Mouse (Mus musculus): ENCODE results near the gene Zbtb22. TPM values are rescaled to one million over a fixed set of nuclear protein-coding genes. Genes with fewer than 3 reads are reported as not detected.

Gene Zbtb22
- polyA plus RNA-seq, 1 experiment from 2014 or later: 11.4 TPM

- peak within 1 kb of the TSS; percentile 90 for H3K9ac ChIP-seq
- H3K4me2 ChIP-seq (replicated peaks): peak within 1 kb of the TSS; percentile 75
- peak; percentile 99 for DNase-seq (ENCODE audit: low spot score)
- ATAC-seq (ENCODE audit: low FRiP score): peak; percentile 89
- no peaks in the 10 kb centered on the region for H3K27me3 ChIP-seq (ENCODE audit: control insufficient read depth, insufficient read depth, low read length)
- H3K36me3 ChIP-seq (replicated peaks; ENCODE audit: control insufficient read depth, insufficient read depth): peaks cover 52% of the 10 kb centered on the region
- H3K4me1 ChIP-seq (replicated peaks; ENCODE audit: control insufficient read depth, insufficient read depth, low read length): peaks cover 26% of the 10 kb centered on the region
- no peaks in the 10 kb centered on the region for H3K9me3 ChIP-seq (ENCODE audit: control insufficient read depth, low read length)
- H3K27ac ChIP-seq: peak within 1 kb of the TSS; percentile 90
- WGBS: under 1% methylated on average over 50 of the region's 50 CpGs
- peak within 1 kb of the TSS; percentile 83 for H3K4me3 ChIP-seq (replicated peaks; ENCODE audit: low read length)
Measured at GRCm38 (mm10) chr17:33955555-33956214, 40.0 kb downstream of the Zbtb22 start, which contains the start of the genes Vps52 and Rps18. Gene Vps52 (plus strand): TSS chr17:33955812. Gene Rps18 (minus strand): TSS chr17:33956001.

GRCm38 (mm10) chr17:33956336-33956735 lies 40.6 kb downstream of the Zbtb22 start:
- peaks cover 59% of the 10 kb centered on the region for H3K36me3 ChIP-seq (replicated peaks; ENCODE audit: control insufficient read depth, insufficient read depth)
- DNase-seq (ENCODE audit: low spot score) (no peak), ATAC-seq (ENCODE audit: low FRiP score) (no peak)
- H3K27ac ChIP-seq: peak overlapping the region; percentile 90
- peaks cover 25% of the 10 kb centered on the region for H3K4me1 ChIP-seq (replicated peaks; ENCODE audit: control insufficient read depth, insufficient read depth, low read length)
- peak overlapping the region; percentile 86 for H3K9ac ChIP-seq
- WGBS: 9% methylated on average over 10 of the region's 10 CpGs
- peak overlapping the region; percentile 83 for H3K4me3 ChIP-seq (replicated peaks; ENCODE audit: low read length)
- no peaks in the 10 kb centered on the region for H3K27me3 ChIP-seq (ENCODE audit: control insufficient read depth, insufficient read depth, low read length)
- H3K4me2 ChIP-seq (replicated peaks): peak overlapping the region; percentile 75
- H3K9me3 ChIP-seq (ENCODE audit: control insufficient read depth, low read length): no peaks in the 10 kb centered on the region

- no peak for ATAC-seq (ENCODE audit: low FRiP score)
- DNase-seq (ENCODE audit: low spot score): no peak
- H3K27me3 ChIP-seq (ENCODE audit: control insufficient read depth, insufficient read depth, low read length): no peaks in the 10 kb centered on the region
- H3K4me1 ChIP-seq (replicated peaks; ENCODE audit: control insufficient read depth, insufficient read depth, low read length): peaks cover 17% of the 10 kb centered on the region
- no peaks in the 10 kb centered on the region for H3K9me3 ChIP-seq (ENCODE audit: control insufficient read depth, low read length)
- no peak overlapping the region for H3K9ac ChIP-seq
- H3K27ac ChIP-seq: no peak overlapping the region
- no peak overlapping the region for H3K4me2 ChIP-seq (replicated peaks)
- H3K4me3 ChIP-seq (replicated peaks; ENCODE audit: low read length): no peak overlapping the region
- WGBS: 88% methylated on average over 6 of the region's 6 CpGs
- H3K36me3 ChIP-seq (replicated peaks; ENCODE audit: control insufficient read depth, insufficient read depth): peaks cover 60% of the 10 kb centered on the region
Measured at GRCm38 (mm10) chr17:33957493-33957892, 41.8 kb downstream of the Zbtb22 start.

- H3K4me2 ChIP-seq (replicated peaks): no peak overlapping the region
- H3K9ac ChIP-seq: no peak overlapping the region
- WGBS: 95% methylated on average over 11 of the region's 11 CpGs
- peaks cover 17% of the 10 kb centered on the region for H3K4me1 ChIP-seq (replicated peaks; ENCODE audit: control insufficient read depth, insufficient read depth, low read length)
- H3K27ac ChIP-seq: no peak overlapping the region
- no peak for ATAC-seq (ENCODE audit: low FRiP score)
- no peak for DNase-seq (ENCODE audit: low spot score)
- no peaks in the 10 kb centered on the region for H3K27me3 ChIP-seq (ENCODE audit: control insufficient read depth, insufficient read depth, low read length)
- no peaks in the 10 kb centered on the region for H3K9me3 ChIP-seq (ENCODE audit: control insufficient read depth, low read length)
- H3K36me3 ChIP-seq (replicated peaks; ENCODE audit: control insufficient read depth, insufficient read depth): peaks cover 60% of the 10 kb centered on the region
- no peak overlapping the region for H3K4me3 ChIP-seq (replicated peaks; ENCODE audit: low read length)
Measured at GRCm38 (mm10) chr17:33958451-33958850, 42.7 kb downstream of the Zbtb22 start.

- no peak for ATAC-seq (ENCODE audit: low FRiP score)
- DNase-seq (ENCODE audit: low spot score): no peak
- no peak overlapping the region for H3K4me3 ChIP-seq (replicated peaks; ENCODE audit: low read length)
- peaks cover 60% of the 10 kb centered on the region for H3K36me3 ChIP-seq (replicated peaks; ENCODE audit: control insufficient read depth, insufficient read depth)
- H3K27ac ChIP-seq: no peak overlapping the region
- 98% methylated on average over 13 of the region's 13 CpGs for WGBS
- H3K9ac ChIP-seq: no peak overlapping the region
- H3K4me1 ChIP-seq (replicated peaks; ENCODE audit: control insufficient read depth, insufficient read depth, low read length): peaks cover 14% of the 10 kb centered on the region
- H3K4me2 ChIP-seq (replicated peaks): no peak overlapping the region
- H3K9me3 ChIP-seq (ENCODE audit: control insufficient read depth, low read length): no peaks in the 10 kb centered on the region
- no peaks in the 10 kb centered on the region for H3K27me3 ChIP-seq (ENCODE audit: control insufficient read depth, insufficient read depth, low read length)
Measured at GRCm38 (mm10) chr17:33959135-33959534, 43.4 kb downstream of the Zbtb22 start.

GRCm38 (mm10) chr17:33959948-33960347 lies 44.2 kb downstream of the Zbtb22 start:
- H3K9me3 ChIP-seq (ENCODE audit: control insufficient read depth, low read length): no peaks in the 10 kb centered on the region

GRCm38 (mm10) chr17:33962876-33963275 lies 47.2 kb downstream of the Zbtb22 start:
- DNase-seq (ENCODE audit: low spot score): no peak
- Histone ChIP-seq H3K4me2 (replicated peaks) (no peak overlapping the region), H3K9me3 (ENCODE audit: control insufficient read depth, low read length) (no peaks in the 10 kb centered on the region), H3K27ac (no peak overlapping the region), H3K4me3 (replicated peaks; ENCODE audit: low read length) (no peak overlapping the region), H3K9ac (no peak overlapping the region), H3K36me3 (replicated peaks; ENCODE audit: control insufficient read depth, insufficient read depth) (peaks cover 79% of the 10 kb centered on the region), H3K27me3 (ENCODE audit: control insufficient read depth, insufficient read depth, low read length) (no peaks in the 10 kb centered on the region), H3K4me1 (replicated peaks; ENCODE audit: control insufficient read depth, insufficient read depth, low read length) (no peaks in the 10 kb centered on the region)
- ATAC-seq (ENCODE audit: low FRiP score): no peak
- WGBS: 96% methylated on average over 7 of the region's 7 CpGs

More at GRCm38 (mm10) chr17:33959948-33960347, 44.2 kb downstream of the Zbtb22 start:
- H3K9ac ChIP-seq: no peak overlapping the region
- no peaks in the 10 kb centered on the region for H3K27me3 ChIP-seq (ENCODE audit: control insufficient read depth, insufficient read depth, low read length)
- WGBS: 95% methylated on average over 15 of the region's 15 CpGs
- no peak overlapping the region for H3K4me2 ChIP-seq (replicated peaks)
- ATAC-seq (ENCODE audit: low FRiP score) (no peak), DNase-seq (ENCODE audit: low spot score) (no peak)
- H3K4me3 ChIP-seq (replicated peaks; ENCODE audit: low read length): no peak overlapping the region
- no peak overlapping the region for H3K27ac ChIP-seq
- H3K36me3 ChIP-seq (replicated peaks; ENCODE audit: control insufficient read depth, insufficient read depth): peaks cover 59% of the 10 kb centered on the region
- H3K4me1 ChIP-seq (replicated peaks; ENCODE audit: control insufficient read depth, insufficient read depth, low read length): peaks cover 6% of the 10 kb centered on the region

GRCm38 (mm10) chr17:33965082-33965845 lies 49.6 kb downstream of the Zbtb22 start:
- Histone ChIP-seq H3K27ac (no peak overlapping the region), H3K4me2 (replicated peaks) (no peak overlapping the region), H3K4me3 (replicated peaks; ENCODE audit: low read length) (no peak overlapping the region), H3K9me3 (ENCODE audit: control insufficient read depth, low read length) (no peaks in the 10 kb centered on the region), H3K4me1 (replicated peaks; ENCODE audit: control insufficient read depth, insufficient read depth, low read length) (no peaks in the 10 kb centered on the region), H3K27me3 (ENCODE audit: control insufficient read depth, insufficient read depth, low read length) (no peaks in the 10 kb centered on the region), H3K9ac (no peak overlapping the region), H3K36me3 (replicated peaks; ENCODE audit: control insufficient read depth, insufficient read depth) (peaks cover 58% of the 10 kb centered on the region)
- 94% methylated on average over 16 of the region's 17 CpGs for WGBS
- DNase-seq (ENCODE audit: low spot score) (no peak), ATAC-seq (ENCODE audit: low FRiP score) (no peak)

- Histone ChIP-seq H3K4me2 (replicated peaks) (no peak overlapping the region), H3K36me3 (replicated peaks; ENCODE audit: control insufficient read depth, insufficient read depth) (peaks cover 51% of the 10 kb centered on the region), H3K27me3 (ENCODE audit: control insufficient read depth, insufficient read depth, low read length) (no peaks in the 10 kb centered on the region), H3K27ac (no peak overlapping the region), H3K4me1 (replicated peaks; ENCODE audit: control insufficient read depth, insufficient read depth, low read length) (no peaks in the 10 kb centered on the region), H3K4me3 (replicated peaks; ENCODE audit: low read length) (no peak overlapping the region), H3K9me3 (ENCODE audit: control insufficient read depth, low read length) (no peaks in the 10 kb centered on the region), H3K9ac (no peak overlapping the region)
- 90% methylated on average over 16 of the region's 16 CpGs for WGBS
- ATAC-seq (ENCODE audit: low FRiP score): no peak
- no peak for DNase-seq (ENCODE audit: low spot score)
Measured at GRCm38 (mm10) chr17:33965846-33966550, 50.3 kb downstream of the Zbtb22 start.

All from hindbrain, embryonic 14.5 days (tissue).